In the genomic region with DNA sequence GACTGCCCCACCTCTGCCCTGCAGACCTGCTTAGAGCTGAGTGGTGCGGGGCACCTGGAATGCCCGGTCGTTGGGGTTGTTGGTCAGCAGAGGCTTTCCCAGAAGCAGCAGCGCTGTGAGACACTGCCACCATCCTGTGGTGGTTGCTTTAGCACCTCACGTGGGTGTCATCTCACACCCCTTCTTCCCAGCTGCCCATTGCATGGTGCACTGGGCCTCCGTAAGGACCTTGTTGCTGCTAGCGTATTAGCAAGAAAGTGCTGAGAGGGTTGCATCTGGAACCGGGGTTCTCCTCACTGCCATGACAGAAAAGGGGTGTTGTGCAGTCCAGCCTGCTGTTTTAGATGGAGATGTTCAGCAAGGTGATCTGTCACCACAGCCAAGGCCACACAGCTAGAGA, we compare ENCODE assay signal across 7 mouse cellular contexts.
DNase-seq lines count a peak whose midpoint lies in the region; ATAC-seq and TF ChIP-seq lines count a peak whose summit lies in the region.

No protein-coding gene starts in this region.

- no peaks in the 10 kb centered on the region for H3K36me3 ChIP-seq in kidney, adult 2 months (ENCODE audit: control insufficient read depth, insufficient read depth, low read length)
- H3K36me3 ChIP-seq in embryonic facial prominence, embryonic 12.5 days, result peaks cover 8% of the 10 kb centered on the region
- no peaks in the 10 kb centered on the region for H3K36me3 ChIP-seq in liver, embryonic 13.5 days

- H3K27ac ChIP-seq in kidney, adult 2 months (ENCODE audit: insufficient read depth, low read depth, low read length), result peak overlapping the region; percentile 79
- H3K27ac ChIP-seq in brown adipose tissue, adult 24 weeks (replicated peaks; ENCODE audit: low read depth, low read length), result peak overlapping the region; percentile 72
- H3K27ac ChIP-seq in embryonic facial prominence, embryonic 12.5 days, result peak overlapping the region; percentile 87
- H3K27ac ChIP-seq in liver, embryonic 13.5 days, result peak overlapping the region; percentile 79

- no peak for ATAC-seq in embryonic facial prominence, embryonic 12.5 days (ENCODE audit: insufficient number of reproducible peaks, insufficient read depth, low FRiP score, low TSS enrichment)
- ATAC-seq in liver, embryonic 13.5 days (ENCODE audit: low read depth), result no peak
- ATAC-seq in erythroid progenitor cell, adult 5-6 weeks (replicated peaks; ENCODE audit: low FRiP score, poor library complexity, severe bottlenecking), result no peak

- H3K4me1 ChIP-seq in kidney, adult 2 months (ENCODE audit: control insufficient read depth, insufficient read depth, low read length), result peaks cover 23% of the 10 kb centered on the region
- H3K4me1 ChIP-seq in brown adipose tissue, adult 24 weeks (ENCODE audit: control insufficient read depth, insufficient read depth, insufficient read length, low read length), result peaks cover 23% of the 10 kb centered on the region
- H3K4me1 ChIP-seq in embryonic facial prominence, embryonic 12.5 days, result peaks cover 63% of the 10 kb centered on the region
- peaks cover 48% of the 10 kb centered on the region for H3K4me1 ChIP-seq in liver, embryonic 13.5 days (replicated peaks)

- H3K4me3 ChIP-seq in kidney, adult 2 months (ENCODE audit: insufficient read depth, low read depth, low read length), result no peak overlapping the region
- no peak overlapping the region for H3K4me3 ChIP-seq in brown adipose tissue, adult 24 weeks (ENCODE audit: insufficient read depth, low read depth, low read length)
- no peak overlapping the region for H3K4me3 ChIP-seq in embryonic facial prominence, embryonic 12.5 days
- H3K4me3 ChIP-seq in liver, embryonic 13.5 days (replicated peaks), result no peak overlapping the region

- no peaks in the 10 kb centered on the region for H3K27me3 ChIP-seq in kidney, adult 2 months (replicated peaks; ENCODE audit: control insufficient read depth, insufficient read depth, low read length)
- H3K27me3 ChIP-seq in embryonic facial prominence, embryonic 12.5 days, result no peaks in the 10 kb centered on the region
- H3K27me3 ChIP-seq in liver, embryonic 13.5 days, result 0 out of 2 replicates have a peak, but pooled peaks cover 3% of the 10 kb centered on the region

- TF ChIP-seq CTCF in kidney, adult 2 months (conservative IDR thresholded peaks at IDR 0.05; ENCODE audit: insufficient read depth, insufficient read length, low read depth, low read length), result no peak

- TF ChIP-seq POLR2A in kidney, adult 2 months (IDR thresholded peaks at IDR 0.05; ENCODE audit: low read depth, low read length), result no peak

- no peak for DNase-seq in kidney, adult 2 months
- DNase-seq in kidney, adult 9 months, result no peak
- no peak for DNase-seq in liver, embryonic 13.5 days
- no peak for DNase-seq in testis, postnatal 10 days (ENCODE audit: low spot score)

- no peak overlapping the region for H3K9ac ChIP-seq in embryonic facial prominence, embryonic 12.5 days
- peak overlapping the region; percentile 65; the same call in 1 of the 2 replicates for H3K9ac ChIP-seq in liver, embryonic 13.5 days

- 67% methylated on average over 8 of the region's 8 CpGs for WGBS in kidney, adult 2 months
- WGBS in embryonic facial prominence, embryonic 12.5 days, result 85% methylated on average over 8 of the region's 8 CpGs
- 70% methylated on average over 8 of the region's 8 CpGs for WGBS in liver, embryonic 13.5 days (ENCODE audit: insufficient replicate concordance)

- H3K9me3 ChIP-seq in embryonic facial prominence, embryonic 12.5 days, result no peaks in the 10 kb centered on the region
- H3K9me3 ChIP-seq in liver, embryonic 13.5 days (replicated peaks), result no peaks in the 10 kb centered on the region

- no peak overlapping the region for H3K4me2 ChIP-seq in embryonic facial prominence, embryonic 12.5 days (replicated peaks)
- peak overlapping the region; percentile 68; the same call in 1 of the 2 replicates for H3K4me2 ChIP-seq in liver, embryonic 13.5 days
